Mouse (Mus musculus): ENCODE data around the gene Trim38. TPM values are rescaled to one million over a fixed set of nuclear protein-coding genes. Genes with fewer than 3 reads are reported as not detected.
"Not testable (repeated sequence)": the region's sequence is repeated elsewhere in the genome, so short reads cannot be mapped to it uniquely, and the experiment has no call there.

Trim38 gene
- not detected for polyA plus RNA-seq (2017; shearing (Covaris generic))

DNA sequence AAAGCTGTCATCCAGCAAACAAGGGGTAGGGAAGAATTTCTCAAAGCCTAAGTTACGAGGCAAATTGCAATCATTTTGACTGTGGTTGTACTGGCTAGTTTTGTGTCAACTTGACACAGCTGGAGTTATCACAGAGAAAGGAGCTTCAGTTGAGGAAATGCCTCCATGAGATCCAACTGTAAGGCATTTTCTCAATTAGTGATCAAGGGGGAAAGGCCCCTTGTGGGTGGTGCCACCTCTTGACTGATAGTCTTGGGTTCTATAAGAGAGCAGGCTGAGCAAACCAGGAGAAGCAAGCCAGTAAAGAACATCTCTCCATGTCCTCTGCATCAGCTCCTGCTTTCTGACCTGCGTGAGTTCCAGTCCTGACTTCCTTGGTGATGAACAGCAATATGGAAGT lies at the start of gene Trim38:
TSS of gene Trim38 (plus strand) at position 301 of the 400 bp plus-strand sequence.
- ATAC-seq, result not testable (repeated sequence)

DNA sequence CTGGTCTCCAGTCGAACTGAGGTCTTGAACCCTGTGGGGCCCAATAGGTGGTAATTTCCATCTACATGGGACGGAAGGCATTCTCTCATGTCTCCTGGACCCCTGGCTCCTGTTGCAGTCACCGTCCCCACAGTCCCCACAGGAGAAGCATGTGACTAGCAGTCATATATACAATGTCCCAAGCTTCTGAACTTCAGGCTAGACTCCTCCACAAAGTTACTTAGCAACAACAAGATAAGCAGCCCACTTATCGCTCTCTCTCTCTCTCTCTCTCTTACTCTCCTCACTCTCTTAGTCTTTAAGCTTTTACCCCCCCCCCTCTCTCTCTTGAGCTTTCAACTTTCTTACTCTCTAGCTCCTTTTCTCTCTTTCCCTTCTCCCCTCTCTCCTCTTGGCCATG lies 45.5 kb upstream of the Trim38 start:
- no peak for ATAC-seq

GRCm38 (mm10) chr13:23725213-23725612 lies 44.5 kb upstream of the Trim38 start:
- no peak for ATAC-seq

- no peak for ATAC-seq
Observed at GRCm38 (mm10) chr13:23728472-23729191, 41.1 kb upstream of the Trim38 start.

DNA sequence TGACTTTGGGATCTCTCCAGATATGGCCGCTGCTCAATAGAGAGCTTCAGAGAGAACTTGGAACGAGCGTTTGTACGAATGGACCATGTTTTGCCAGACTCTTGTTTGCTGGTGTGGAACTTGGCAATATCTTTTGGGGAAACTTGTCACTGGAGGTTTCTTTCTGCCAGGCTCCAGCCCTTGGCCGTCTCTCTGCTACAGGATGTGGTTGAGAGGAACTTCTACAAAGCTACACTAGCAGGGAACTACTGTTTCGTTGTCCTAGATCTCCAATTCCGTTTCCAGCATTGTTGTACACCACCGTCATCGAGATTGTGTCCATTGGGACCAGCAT lies 40.6 kb upstream of the Trim38 start:
- peak; percentile 69 for ATAC-seq

GRCm38 (mm10) chr13:23729706-23730105 lies 40.0 kb upstream of the Trim38 start:
- no peak for ATAC-seq

- ATAC-seq, result no peak
Observed at GRCm38 (mm10) chr13:23730479-23730878, 39.2 kb upstream of the Trim38 start.

DNA sequence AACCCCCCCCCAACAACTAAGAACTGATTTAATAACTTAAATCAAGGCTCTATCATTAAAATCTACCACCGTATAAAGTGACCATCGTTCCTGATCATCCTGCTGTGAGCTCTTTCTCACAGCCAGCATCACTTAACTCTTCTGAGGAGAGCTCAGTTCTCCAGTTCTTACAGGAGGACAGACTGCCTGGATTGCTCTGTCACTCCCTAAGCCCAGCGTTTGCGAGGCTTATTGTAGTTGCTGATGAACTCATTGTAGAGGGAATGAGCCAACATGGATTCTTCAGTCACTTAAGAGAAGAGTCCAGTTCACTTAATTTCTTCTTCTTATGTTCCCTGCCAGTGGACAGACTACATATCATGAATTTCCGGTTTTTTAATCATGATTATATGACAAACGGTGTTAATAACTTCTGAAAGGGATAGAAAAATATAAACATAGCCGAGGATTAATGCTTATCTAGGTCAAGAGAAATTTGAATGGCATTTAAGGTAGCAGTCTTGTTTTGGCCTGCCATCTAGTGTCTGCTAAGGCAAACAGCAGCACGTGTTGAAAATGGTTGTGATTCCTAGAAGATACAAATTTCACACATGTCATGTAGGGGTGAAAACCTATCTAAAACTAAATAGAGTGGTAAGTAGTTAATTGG lies 37.4 kb upstream of the Trim38 start:
- peak; percentile 90 for ATAC-seq

GRCm38 (mm10) chr13:23737091-23737490 lies 32.6 kb upstream of the Trim38 start:
- no peak for ATAC-seq

GRCm38 (mm10) chr13:23738041-23738440 lies 31.7 kb upstream of the Trim38 start:
- no peak for ATAC-seq

- ATAC-seq, result peak; percentile 70
Observed at GRCm38 (mm10) chr13:23738677-23739068, 31.0 kb upstream of the Trim38 start, which contains the start of gene Hist1h1c. TSS of gene Hist1h1c (plus strand) at chr13:23738808.

DNA sequence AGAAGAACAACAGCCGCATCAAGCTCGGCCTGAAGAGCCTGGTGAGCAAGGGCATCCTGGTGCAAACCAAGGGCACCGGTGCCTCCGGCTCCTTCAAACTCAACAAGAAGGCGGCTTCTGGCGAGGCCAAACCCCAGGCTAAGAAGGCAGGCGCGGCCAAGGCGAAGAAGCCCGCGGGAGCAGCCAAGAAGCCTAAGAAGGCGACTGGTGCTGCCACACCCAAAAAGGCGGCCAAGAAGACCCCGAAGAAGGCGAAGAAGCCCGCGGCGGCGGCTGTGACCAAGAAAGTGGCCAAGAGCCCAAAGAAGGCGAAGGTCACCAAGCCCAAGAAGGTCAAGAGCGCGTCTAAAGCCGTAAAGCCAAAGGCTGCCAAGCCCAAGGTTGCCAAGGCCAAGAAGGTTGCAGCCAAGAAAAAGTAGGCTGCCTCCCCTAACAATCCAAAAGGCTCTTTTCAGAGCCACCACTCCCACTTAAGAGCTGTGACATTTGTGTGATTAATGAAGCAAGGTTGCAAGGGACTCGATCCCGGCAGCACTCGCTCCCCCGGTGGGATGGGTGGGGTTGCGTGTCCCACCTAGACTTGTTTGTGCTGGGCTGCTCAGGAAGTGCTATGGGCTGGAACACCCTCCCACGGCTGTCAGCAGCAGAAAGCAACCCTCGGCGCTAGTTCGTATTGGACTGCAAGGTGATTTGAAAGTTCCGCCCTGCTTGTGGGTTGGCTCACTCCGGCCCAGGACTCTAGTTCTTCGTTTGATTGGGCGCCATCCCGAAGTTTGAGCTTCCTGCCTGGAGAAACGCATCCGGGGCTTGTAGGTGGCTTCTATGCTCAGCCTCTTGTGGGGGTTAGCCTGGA lies 30.4 kb upstream of the Trim38 start:
- peak; percentile 86 for ATAC-seq

DNA sequence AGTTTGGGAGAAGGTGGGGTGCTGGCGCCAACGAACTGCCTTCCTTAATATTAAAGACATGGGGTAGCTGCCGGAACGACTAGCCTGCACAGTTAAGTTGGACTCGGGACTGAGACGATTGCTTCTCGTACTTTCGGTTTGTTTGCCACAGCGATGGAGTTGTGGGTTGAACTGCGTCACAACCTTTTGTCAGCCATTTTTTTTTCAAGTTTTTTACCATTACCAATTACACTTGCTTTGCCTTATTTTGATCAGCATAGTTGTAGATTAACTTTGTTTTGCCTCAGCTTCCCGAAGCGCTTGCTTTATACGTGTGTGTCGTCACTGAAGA lies 29.8 kb upstream of the Trim38 start:
- peak; percentile 58 for ATAC-seq

GRCm38 (mm10) chr13:23740256-23740840 lies 29.4 kb upstream of the Trim38 start:
- ATAC-seq, result no peak

DNA sequence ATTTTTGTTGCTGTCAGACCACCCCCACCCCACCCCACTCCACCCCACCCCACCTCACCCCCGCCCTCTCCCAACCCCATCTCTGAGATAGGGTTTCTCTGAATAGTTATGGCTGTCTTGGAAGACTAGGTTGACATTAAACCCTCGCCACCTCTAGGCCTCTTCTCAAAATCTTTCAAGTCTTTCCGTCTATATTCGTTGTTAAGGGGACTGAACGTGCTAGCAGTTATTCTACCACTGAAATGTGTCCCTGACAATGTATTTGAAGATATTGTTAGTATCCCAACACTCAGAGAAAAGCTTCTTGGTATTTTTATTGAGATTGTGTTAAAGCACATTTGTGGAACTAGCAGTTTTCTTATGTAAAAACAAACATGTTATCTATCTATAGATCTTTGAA lies 28.8 kb upstream of the Trim38 start:
- ATAC-seq, result no peak

GRCm38 (mm10) chr13:23742007-23742406 lies 27.7 kb upstream of the Trim38 start:
- no peak for ATAC-seq

DNA sequence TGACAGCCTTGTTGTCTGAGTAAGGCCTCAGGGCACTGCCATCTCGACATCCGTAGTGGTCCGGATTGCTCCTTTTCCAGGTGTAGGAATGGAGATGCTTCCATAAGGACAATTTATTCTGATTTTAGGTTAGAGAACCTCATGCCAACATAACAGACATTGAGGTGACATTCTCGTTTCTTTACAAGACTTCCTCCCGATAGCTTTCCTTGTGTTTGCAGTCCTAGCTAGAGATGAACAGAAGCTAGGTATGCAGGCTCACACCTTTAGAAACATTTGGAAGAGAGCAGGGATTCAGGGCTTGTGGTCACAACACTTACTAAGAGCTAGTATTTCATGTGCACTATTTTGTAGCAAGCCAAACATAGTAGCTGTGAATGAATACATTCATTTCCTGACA lies 26.5 kb upstream of the Trim38 start:
- ATAC-seq, result no peak

- ATAC-seq, result no peak
Observed at GRCm38 (mm10) chr13:23743963-23744362, 25.8 kb upstream of the Trim38 start.

GRCm38 (mm10) chr13:23744421-23745380 lies 25.0 kb upstream of the Trim38 start:
- ATAC-seq, result no peak

DNA sequence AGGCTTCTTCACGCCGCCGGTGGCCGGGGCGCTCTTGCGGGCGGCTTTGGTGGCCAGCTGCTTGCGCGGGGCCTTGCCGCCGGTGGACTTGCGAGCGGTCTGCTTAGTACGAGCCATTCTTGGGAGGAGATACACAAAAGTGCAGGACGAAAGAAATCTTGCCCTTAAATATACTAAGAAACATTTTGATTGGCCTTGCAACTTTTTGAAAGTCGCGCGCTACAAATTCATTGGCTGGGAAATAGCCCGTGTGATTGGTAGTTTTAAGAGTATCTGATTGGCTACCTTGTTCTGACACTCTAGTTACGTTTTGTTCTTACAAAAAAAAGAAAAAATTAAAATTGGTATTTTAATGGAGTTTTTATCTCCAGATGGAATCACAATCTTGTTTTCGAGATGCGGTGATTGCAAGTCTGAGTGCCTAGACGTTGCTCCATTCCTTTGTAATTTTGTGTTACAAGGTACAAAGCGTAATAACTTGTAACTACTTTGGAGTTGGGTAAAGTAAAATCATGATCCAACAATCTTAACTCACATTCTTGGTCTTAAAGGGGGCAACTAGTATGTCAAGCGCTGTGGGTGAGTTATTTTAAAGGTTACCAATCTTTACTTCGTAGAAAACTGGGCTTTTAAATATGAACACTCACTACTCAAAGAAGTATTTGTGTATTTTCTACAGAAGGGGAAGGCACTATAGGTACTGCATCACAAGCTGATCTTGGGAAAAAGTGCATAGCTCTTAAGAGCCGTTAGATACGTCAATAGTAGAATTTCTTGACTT lies 24.1 kb upstream of the Trim38 start, which contains the start of gene Hist1h3c:
TSS of gene Hist1h3c (minus strand) at position 222 of the 781 bp plus-strand sequence.
- peak; percentile 70 for ATAC-seq

Measured in inflammation-experienced regulatory T-cells, adult 6 months (primary cell).